Mouse (Mus musculus): ENCODE measurements around the gene Fyn. TPM values are rescaled to one million over a fixed set of nuclear protein-coding genes. Genes with fewer than 3 reads are reported as not detected.

The Fyn gene
- polyA plus RNA-seq, 1 experiment: 35.5 TPM

- H3K4me3 ChIP-seq (ENCODE audit: insufficient read depth, low read length): peak overlapping the region; percentile 54
- 0 out of 2 replicates have a peak overlapping the region, but pooled peaks have one; percentile 21 for H3K27ac ChIP-seq (ENCODE audit: insufficient read depth, low read depth, low read length)
- TF ChIP-seq CTCF (IDR thresholded peaks at IDR 0.05; ENCODE audit: low read depth, low read length): no peak
- no peak for TF ChIP-seq POLR2A (IDR thresholded peaks at IDR 0.05; ENCODE audit: borderline replicate concordance, low read depth, low read length)
- peaks cover 3% of the 10 kb centered on the region; the same call in 1 of the 2 replicates for H3K4me1 ChIP-seq (ENCODE audit: control insufficient read depth, insufficient read depth, low read length)
Measured at GRCm38 (mm10) chr10:39612989-39613831, 244.6 kb downstream of the Fyn start.

- H3K4me1 ChIP-seq (ENCODE audit: control insufficient read depth, insufficient read depth, low read length): peaks cover 3% of the 10 kb centered on the region; the same call in 1 of the 2 replicates
- H3K4me3 ChIP-seq (ENCODE audit: insufficient read depth, low read length): no peak overlapping the region
- no peak overlapping the region for H3K27ac ChIP-seq (ENCODE audit: insufficient read depth, low read depth, low read length)
- TF ChIP-seq CTCF (IDR thresholded peaks at IDR 0.05; ENCODE audit: low read depth, low read length): no peak
- TF ChIP-seq POLR2A (IDR thresholded peaks at IDR 0.05; ENCODE audit: borderline replicate concordance, low read depth, low read length): no peak
Measured at GRCm38 (mm10) chr10:39613973-39614372, 245.3 kb downstream of the Fyn start.

- Histone ChIP-seq H3K27ac (ENCODE audit: insufficient read depth, low read depth, low read length) (no peak overlapping the region), H3K4me1 (ENCODE audit: control insufficient read depth, insufficient read depth, low read length) (peaks cover 3% of the 10 kb centered on the region; the same call in 1 of the 2 replicates), H3K4me3 (ENCODE audit: insufficient read depth, low read length) (no peak overlapping the region)
- TF ChIP-seq CTCF (IDR thresholded peaks at IDR 0.05; ENCODE audit: low read depth, low read length): no peak
- no peak for TF ChIP-seq POLR2A (IDR thresholded peaks at IDR 0.05; ENCODE audit: borderline replicate concordance, low read depth, low read length)
Measured at GRCm38 (mm10) chr10:39614676-39615075, 246.0 kb downstream of the Fyn start.

Other genes starting within 250 kb of the Fyn start
- gene Fam229b, start 234.9 kb upstream of the Fyn start, polyA plus RNA-seq (2012; ENCODE audit: insufficient read depth, insufficient read length, missing spikeins): 2.9 and 5.6 TPM in 2 replicates
- 3.8 and 9.5 TPM in 2 replicates for gene Tube1, start 234.9 kb upstream of the Fyn start, polyA plus RNA-seq (2012; ENCODE audit: insufficient read depth, insufficient read length, missing spikeins)
- gene Ccn6, start 205.1 kb upstream of the Fyn start, polyA plus RNA-seq (2012; ENCODE audit: insufficient read depth, insufficient read length, missing spikeins): not detected in 2 replicates
- 8.8 and 11.0 TPM in 2 replicates for gene Traf3ip2, start 244.1 kb downstream of the Fyn start, polyA plus RNA-seq (2012; ENCODE audit: insufficient read depth, insufficient read length, missing spikeins)

Data from bone marrow macrophage, adult 2 months (primary cell).